Mouse (Mus musculus) bone marrow, adult 2 months (tissue): ENCODE measurements around the gene Ddx11.

Experiments used
- CTCF ChIP-seq: fragments of 200-500 bp; IDR thresholded peaks from 2 replicates; pipeline ENCODE4 v1.5.1; 2011; ENCODE audit warnings: low read length, control low read depth; ENCODE audit not compliant: control insufficient read depth, insufficient read depth
- POLR2A ChIP-seq: fragments of 200-500 bp; IDR thresholded peaks from 2 replicates; pipeline ENCODE4 v1.6.1; 2011; ENCODE audit warnings: low read depth, mild to moderate bottlenecking, control low read depth, low read length, borderline replicate concordance; ENCODE audit not compliant: control insufficient read depth

- no peak for TF ChIP-seq POLR2A
- peak; percentile 52; the same call in 1 of the 2 replicates for TF ChIP-seq CTCF
Measured at GRCm38 (mm10) chr17:66131212-66131611, 7.9 kb downstream of the Ddx11 start.
